Mouse (Mus musculus) embryo, embryonic 10 days (tissue): ENCODE results near the gene Tmx4.
A peak's percentile ranks its signal among the peaks of the same experiment; 100 is the strongest.
"Not testable (repeated sequence)": the region's sequence is repeated elsewhere in the genome, so short reads cannot be mapped to it uniquely, and the experiment has no call there.

Experiments used
- DNase-seq: peaks from one replicate; pipeline ENCODE4 v3.0.0-alpha.2; 2015; ENCODE audit warnings: low spot score

Gene Tmx4

DNA sequence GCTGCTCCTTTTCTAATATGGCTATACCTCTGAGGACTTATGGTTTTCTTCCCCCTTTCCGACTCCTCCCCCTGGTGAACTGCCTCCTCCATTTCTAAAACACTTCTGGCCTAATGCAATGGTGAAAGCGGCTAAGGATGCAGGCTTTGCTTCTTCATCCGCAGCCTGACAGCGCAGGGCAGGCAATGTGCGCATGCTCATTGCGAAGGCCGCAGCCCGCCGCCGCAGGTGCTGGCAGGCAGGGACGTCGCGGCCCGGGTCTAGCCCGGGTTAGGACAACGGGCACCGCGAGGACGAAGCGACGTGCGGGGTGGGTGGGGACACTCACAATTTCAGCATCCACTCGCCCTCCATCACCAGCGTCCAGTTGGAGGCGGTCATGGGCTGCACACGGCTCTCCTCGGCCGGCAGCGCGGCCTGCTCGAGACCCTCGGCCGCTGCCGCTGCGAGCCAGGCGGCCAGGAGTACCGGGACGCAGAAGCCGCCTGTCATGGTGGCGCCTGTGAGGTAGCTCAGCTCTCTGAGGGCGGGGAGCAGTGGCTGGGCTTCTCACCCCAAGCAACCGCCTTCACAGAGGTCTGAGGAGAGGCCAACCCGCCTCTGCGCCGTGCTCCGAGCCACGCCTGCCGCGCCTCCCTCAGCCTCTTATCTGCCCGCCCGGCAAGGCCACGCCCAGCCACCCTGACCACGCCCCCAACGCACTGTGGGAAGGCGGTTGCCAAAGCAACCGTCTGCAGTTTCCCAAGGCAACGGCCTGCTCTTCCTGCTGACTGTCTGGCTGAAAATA is at the start of gene Tmx4:
Tmx4 (minus strand) TSS at position 632 of the 787 bp plus-strand sequence.
- peak; percentile 99 for DNase-seq

DNA sequence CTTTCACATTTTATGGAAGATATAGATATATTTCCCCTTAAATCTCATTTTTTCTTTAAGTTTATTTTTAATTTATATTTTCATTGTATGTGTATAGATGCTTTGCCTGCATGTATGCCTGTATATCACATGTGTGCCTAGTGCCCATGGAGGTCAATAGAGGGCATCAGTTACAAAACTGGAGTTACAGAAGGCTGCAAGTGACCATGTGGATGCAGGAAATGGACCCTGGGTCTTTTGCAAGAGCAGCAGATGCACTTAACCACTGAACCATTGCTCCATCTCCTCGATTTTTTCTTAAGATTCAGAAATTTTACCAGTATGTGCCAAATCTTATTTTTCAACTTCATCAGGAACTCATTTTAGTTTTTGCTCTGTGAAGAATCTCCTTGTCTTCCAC is 48.2 kb upstream of the Tmx4 start:
- DNase-seq = no peak

DNA sequence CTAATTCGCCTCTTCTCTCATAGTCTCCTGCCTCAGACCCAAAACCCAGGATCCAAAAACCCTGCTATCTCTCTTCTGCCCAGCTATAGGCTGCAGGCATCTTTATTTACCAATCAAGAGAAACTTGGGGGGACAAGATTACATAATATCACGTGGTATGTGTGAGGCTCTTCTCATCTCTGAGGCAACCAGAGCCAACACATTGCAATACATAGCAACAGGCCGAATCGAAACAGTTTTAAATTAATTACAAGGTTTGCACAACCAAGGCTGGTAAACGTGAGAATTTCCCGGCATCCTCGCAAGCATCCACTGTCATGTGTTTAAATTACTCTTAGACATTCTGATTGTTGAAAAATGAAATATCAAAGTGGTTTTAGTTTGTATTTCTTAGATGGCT is 47.1 kb upstream of the Tmx4 start:
- no peak for DNase-seq

DNA sequence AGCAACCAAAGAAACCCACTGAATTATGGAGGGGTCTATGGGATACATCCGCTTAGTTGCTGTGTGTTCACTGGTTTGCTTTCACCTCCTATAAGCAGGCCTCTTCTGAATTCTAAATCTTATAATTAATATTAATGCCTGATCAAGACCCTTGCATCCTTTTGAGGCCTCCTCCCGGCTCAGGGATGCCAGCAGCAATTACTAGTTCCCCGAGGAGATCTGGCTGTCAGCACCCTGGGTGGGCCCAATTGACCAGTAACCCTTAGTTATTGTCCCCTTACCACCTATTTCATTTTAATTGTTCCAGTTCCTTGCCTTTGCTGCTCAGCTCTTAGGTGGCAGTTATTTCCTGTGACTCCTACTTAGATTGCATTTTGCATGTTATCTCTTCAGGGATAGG is 38.4 kb upstream of the Tmx4 start:
- no peak for DNase-seq

DNA sequence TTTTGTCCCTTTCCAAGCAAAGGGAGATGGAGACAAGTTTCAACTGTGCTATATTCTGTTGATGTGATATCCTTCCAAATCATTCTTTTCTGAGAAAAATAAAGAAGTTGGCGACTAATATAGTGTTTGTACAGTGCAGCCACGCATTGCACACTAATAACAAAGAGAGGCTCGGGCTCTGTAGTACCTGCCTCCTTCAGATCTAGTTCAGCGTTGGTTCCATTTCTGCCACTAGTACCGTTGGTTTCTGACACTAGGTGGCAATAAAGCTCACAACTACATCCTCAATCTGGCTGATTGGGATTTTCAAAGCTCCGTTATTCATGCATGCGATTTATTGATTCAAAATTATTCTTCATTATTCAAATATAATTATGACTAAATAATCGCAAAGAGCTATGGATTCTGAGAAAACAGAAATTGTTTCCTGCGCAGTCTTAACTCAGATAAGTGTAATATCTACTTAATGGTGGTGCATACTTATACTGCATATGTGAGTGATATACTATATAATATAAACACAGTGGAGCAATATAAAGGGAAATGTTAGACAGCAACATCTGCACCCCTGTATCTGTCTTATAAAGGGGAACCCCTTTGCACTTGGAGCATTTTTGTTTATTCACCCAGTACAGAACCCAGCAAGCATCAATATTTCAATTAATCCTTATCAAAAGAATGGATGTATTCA is 37.5 kb upstream of the Tmx4 start:
- DNase-seq = peak; percentile 65

DNA sequence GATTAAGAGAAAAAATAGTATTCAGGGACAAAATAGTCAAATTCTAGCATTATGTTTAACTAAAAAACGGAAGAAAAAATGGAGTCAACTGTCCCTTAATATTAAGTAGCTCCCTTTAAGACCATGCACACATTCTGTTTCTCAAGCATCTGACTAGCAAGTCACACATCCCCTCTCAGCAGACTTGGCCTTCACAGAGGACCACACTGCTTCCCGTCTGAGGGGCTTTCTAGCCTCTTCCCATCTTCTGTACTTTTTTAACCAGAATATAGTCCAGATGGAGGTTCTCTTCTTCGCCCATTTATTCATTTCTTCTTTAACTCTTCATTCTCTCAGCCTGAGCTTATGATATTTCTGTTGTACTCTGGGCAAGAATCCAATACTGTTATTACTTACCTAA is 35.6 kb upstream of the Tmx4 start:
- no peak for DNase-seq

DNA sequence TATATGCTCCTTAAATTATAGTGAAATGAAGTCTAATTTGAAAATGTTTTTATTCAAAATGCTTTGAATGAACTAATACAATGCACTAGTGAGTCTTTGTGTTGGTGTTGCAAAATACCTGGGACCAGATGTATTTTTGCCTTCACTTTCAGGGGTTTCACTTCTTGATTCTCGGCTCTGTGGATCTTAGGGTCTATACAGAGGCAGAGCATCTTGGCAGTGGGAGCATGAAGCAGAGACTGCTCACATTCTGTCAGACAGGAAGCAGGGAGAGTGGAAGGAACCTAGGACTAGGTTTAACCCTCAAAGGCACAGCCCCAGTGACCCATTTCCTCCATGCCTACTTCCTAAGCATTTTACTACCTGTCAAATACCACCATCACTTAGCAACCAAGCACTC is 31.5 kb upstream of the Tmx4 start:
- DNase-seq = no peak

DNA sequence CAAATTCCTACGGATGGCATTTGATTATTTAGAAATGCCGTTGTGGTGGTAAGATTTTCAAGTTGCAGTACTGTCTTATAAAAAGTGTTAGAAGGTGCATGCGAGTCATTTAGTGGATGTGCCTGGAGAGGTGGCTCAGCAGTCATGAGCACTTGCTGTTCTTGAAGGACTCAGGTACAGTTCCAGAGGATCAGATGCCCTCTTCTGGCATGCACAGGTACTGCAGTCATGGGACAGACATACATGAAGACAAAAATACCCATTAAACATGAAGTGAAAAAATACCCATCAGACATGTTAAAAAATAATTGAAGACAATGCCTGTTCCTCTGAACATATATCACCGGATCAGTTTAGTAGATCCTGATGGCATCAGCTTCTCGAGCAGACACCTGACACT is 29.7 kb upstream of the Tmx4 start:
- peak; percentile 68 for DNase-seq

DNA sequence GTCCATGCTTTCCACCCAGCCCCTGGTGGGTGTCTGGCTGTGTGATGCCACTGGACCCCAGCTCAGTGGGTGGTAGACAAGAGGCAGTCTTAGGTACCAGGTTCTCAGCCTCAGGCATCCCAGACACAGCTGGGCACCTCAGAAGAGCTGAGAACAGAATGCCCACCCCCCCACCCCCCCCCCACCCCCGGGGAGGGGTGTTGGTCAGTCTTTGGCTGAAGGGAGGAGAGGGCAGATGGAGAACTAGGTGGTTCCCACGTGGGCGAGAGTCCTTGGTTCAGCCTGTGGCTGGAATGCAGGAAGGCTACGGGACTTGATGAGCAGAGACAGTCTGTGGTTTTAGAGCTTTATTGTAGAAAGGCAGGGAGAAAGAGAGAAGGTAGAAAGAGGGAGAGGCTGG is 12.5 kb upstream of the Tmx4 start:
- DNase-seq = no peak

DNA sequence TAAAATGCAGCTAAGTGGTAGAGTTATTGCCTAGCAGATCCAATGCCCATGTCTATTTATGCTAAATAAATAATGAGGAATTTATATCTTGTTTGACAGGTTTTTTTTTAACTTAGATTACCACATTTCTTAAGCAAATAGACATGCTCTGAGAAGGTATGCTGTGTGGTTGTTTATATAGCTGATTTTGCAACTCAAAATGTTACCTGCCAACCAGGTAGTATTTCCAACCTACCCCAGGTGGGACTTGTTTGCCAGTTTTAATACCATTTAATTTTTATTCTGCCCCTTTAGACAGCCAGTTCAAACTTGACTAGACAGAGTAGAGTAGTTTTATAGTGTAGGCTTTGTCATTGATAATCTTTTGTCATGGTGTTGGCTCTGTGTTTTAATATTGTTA is 10.7 kb upstream of the Tmx4 start:
- no peak for DNase-seq

DNA sequence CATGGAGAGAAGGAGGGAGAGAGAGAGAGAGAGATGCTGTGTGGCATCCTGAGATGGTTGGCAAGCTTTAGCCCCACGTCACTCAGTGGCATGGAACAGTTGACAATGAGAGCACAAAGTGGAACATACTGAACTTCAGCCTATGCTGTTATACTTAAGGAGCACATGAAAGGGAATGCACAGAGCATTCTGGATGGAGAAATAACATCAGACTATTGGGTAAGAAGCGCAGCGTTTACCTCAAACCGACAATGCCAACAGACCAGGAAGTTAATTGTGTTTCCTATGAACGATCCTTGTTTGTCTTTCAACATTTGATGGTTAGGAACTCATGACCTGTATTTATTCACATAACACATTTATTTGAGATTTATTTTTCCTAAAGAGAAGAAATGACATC is 8.8 kb upstream of the Tmx4 start:
- no peak for DNase-seq

DNA sequence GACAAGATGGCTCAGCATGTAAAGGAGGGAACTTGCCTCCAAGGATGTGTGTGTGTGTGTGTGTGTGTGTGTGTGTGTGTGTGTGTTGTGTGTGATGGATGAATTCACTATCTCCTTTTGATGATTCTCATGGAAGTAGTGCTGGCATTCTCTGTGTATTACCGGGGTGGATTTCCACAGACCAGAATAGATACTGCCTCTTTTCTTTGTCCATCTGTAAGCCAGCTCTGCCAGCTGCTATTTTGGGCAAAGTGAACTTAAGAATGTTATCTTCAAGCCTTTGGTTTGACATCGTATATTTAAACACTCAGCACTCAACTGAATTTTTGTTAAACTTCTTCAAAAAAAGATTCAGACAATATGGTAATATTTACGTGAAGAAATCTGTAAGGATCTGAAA is 5.1 kb upstream of the Tmx4 start:
- no peak for DNase-seq

DNA sequence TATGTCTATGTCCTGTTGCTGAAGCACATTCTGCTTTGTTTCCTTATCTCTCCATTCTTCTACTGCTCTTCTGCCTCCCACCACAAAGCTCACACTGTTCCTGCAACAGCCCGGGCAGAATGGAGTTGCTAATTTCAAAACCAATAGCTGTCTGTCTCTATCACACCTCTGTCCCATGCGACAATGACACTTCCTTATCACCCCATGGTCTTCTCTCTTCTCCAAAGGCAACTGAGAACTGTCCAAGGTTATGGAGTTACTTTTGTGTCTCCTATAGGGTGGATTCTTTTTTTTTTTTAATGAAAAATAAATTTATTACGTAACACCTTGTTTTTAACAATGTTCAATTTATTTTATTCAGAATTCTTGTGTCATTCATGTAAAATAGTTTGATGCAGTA is 1.8 kb upstream of the Tmx4 start:
- DNase-seq = no peak

DNA sequence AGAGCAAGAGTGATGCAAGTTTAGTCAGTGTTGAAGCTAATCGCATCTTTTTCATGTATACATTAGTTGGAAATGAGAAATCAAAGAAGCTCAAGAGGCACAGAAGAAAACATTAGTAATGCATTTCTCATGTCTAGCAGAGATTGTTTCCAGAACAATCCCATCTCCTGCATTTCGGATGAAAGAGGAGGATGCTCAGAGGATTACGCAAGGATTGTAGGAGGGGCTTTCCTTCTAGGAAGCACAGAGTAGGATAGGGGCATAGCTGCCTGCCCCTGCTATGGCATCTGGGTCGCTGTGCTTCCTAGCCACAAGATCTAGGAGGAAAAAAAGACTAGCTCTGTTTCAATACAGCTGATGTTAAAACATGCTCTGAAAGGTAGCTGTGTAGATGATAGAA is 1.2 kb upstream of the Tmx4 start:
- no peak for DNase-seq

DNA sequence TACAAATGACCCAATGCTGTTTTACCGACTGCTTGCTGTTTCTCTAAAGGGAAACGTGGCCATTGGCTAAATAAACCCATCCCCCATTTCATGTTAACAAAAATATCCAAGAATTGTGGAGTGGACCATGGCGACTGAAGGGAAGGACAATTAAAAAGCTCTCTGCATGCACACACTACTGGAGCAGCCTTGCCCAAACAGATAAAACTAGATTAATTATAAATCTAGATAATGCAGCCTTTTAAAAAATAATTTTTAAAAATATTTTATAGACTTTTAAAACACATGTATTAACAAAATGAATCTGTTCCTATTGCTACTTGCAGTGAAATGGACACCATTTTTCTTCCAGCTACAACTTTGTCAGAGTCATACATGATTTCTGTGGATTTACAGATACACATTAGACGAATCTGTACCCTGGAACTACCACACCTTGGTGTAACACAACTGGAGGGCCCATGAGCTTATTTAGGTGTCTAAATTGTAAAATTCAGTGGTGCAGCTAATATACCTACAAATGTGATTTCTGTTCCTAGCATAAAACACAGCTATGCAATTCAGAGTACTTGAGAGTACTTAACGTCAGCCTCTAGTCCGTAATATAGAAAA is 462 bp upstream of the Tmx4 start:
- DNase-seq = no peak

DNA sequence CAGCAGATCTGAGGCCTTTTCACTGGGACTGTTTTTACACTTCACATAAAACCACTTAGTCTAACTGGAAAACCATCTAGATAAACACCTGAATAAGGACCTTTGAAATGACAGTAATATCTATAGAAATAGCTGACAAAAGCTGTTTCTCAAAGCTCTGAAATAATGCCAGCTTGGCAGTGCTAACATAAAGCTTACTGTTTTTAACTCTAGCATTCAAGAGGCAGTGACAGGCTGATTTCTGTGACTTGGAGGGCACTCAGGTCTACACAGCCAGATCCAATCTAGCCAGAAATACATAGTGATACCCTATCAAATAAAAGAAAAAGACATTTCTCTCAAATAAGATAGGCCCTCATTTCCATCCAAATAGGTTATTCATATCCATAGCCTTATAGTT is 1.6 kb downstream of the Tmx4 start:
- DNase-seq = no peak

DNA sequence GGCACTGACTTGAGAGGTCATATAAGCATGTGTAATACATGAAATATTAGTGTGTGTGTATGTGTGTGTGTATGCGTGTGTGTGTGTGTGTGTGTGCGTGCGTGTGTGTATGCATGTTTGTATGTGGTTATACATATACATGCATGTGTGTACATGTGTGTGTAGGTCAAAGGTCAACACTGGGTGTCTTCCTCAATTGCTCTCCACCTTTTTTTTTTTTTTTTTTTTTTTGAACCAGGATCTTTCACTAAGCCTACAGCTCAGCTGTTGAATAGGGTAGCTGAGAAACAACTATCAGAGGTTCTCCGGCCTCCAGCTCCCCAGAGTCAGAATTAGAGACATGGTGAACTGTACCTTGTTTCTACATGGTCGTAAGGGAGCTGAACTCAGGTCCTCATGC is 2.6 kb downstream of the Tmx4 start:
- DNase-seq = no peak

DNA sequence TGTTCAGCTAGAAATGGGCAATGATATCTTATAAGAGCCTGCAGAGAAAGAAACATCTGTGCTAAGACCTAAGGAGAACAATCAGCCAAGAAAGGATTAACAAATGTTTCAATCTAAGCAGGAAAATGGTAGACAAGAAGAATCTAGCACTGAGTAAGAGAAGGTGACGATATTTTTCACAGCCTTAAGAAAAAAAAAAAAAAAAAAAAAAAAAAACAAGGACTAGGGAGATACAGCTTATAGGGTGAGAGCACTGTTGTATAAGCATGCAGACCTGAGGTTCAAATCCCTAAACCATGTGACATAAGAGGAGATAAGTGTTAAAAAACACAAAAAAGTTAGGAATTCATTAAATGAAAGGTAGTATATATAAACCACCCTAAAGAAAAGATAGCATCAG is 3.5 kb downstream of the Tmx4 start:
- no peak for DNase-seq

DNA sequence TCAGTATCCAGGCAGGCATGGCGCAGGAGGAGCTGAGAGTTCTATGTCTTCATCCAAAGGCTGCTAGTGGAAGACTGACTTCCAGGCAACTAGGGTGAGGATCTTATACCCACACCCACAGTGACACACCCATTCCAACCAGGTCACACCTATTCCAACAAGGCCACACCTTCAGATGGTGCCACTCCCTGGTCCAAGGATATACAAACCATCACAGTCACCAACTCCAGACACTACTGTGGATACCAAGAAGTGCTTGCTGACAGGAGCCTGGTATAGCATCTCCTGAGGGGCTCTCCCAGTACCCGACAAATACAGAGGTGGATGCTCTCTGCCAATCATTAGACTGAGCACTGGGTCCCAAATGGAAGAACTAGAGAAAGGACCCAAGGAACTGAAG is 15.4 kb downstream of the Tmx4 start:
- not testable (repeated sequence) for DNase-seq

DNA sequence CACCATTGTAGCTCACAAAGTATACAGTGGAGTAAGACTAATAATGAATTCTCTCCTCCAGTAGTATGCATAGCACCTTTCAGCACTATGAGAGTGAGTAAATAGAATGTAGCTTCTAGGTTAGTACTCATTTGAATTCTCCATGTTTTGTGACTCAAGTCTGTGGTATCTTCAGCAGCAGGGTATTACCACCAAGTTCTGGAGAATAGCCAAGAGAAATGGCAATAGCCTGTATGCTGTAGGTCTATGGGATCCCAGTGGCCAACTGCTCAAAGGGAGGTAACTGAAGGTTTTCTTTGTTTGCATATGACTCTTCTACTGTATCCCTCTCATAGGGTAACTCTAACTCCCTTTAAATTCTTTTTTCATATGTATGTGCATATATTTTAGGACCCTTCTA is 39.0 kb downstream of the Tmx4 start:
- no peak for DNase-seq

DNA sequence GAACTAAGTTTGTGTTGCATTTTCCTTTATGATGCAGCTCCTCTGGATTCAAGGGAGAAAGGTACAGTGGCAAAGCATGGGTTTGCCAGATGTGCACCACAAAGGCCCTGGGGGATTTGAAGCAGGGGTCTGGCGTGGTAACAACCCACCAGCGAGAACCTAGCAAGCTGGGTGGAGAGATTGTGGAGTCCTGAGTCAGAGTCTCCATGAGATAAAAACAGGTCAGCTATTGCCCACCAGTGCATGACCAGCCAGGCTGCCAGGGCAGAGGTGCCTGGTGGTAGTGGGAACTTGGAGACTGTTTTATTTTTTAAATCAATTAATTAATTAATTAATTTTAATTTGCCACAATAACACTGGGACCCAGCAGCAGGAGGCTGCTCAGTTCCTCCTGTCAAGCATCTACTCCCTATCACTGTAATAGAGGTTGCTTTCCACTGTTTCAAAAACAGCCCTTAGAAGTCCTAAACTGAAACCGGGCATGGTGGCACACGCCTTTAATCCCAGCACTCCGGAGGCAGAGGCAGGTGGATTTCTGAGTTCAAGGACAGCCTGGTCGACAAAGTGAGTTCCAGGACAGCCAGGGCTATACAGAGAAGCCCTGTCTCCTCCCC is 52.8 kb downstream of the Tmx4 start:
- no peak for DNase-seq

DNA sequence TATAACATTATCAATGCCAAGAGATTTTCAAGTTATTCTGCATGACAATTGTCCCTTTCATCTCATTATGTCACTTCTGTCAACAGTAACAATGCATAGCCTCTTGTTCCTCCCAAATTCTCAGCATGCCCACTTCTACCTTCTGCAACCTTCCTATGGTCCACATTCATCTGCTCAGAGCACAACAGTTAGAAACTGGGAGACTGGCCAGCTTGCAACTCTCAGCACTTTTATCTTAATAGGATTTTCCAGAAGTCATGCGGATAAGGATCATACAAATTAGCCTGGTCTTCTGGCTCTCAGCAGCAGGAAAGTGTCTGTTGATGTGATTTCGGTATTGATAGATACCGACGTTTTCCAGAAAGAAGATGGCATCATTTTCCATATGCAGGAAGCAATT is 58.7 kb downstream of the Tmx4 start:
- no peak for DNase-seq

DNA sequence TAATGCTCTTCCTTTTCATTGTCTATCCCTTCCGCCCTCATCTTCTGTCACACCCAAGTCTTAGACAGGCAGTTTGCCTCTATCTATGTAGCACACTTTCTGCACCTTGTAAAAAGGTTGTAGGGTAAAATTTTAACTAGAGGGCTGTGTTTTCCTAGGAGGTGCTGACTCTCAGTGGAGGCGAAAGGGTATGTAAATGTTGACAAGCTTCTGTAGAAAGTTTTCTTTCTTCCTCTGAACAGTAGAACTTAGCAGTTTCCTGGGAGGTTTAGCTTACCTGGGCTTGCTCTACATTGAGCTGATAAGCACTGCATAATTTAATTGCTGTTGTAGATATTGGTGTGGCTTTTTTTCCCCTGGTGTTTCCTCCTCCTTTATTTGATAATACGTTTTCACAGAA is 84.5 kb downstream of the Tmx4 start:
- no peak for DNase-seq
